Mouse (Mus musculus): ENCODE results near the gene Ccdc186.
"Not testable (repeated sequence)": the region's sequence is repeated elsewhere in the genome, so short reads cannot be mapped to it uniquely, and the experiment has no call there.

Gene Ccdc186

GRCm38 (mm10) chr19:56758311-56758710, 63.7 kb downstream of the Ccdc186 start:
- DNase-seq (ENCODE audit: low read depth in 1 of 2, low spot score in 2 of 2), result no peak

GRCm38 (mm10) chr19:56756412-56756811, 65.6 kb downstream of the Ccdc186 start:
- DNase-seq (ENCODE audit: low read depth in 1 of 2, low spot score in 2 of 2), result peak; percentile 51 to 61

- not testable (repeated sequence) for DNase-seq (ENCODE audit: low read depth in 1 of 2, low spot score in 2 of 2)
These were observed 67.5 kb downstream of the Ccdc186 start for GRCm38 (mm10) chr19:56754456-56754855.

GRCm38 (mm10) chr19:56750709-56751108, 71.3 kb downstream of the Ccdc186 start:
- DNase-seq (ENCODE audit: low read depth in 1 of 2, low spot score in 2 of 2), result no peak

GRCm38 (mm10) chr19:56749343-56749742, 72.6 kb downstream of the Ccdc186 start:
- no peak for DNase-seq (ENCODE audit: low read depth in 1 of 2, low spot score in 2 of 2)

- no peak for DNase-seq (ENCODE audit: low read depth in 1 of 2, low spot score in 2 of 2)
These were observed 74.1 kb downstream of the Ccdc186 start for GRCm38 (mm10) chr19:56747878-56748277.

GRCm38 (mm10) chr19:56746618-56747017, 75.4 kb downstream of the Ccdc186 start:
- DNase-seq (ENCODE audit: low read depth in 1 of 2, low spot score in 2 of 2), result no peak

- no peak for DNase-seq (ENCODE audit: low read depth in 1 of 2, low spot score in 2 of 2)
These were observed 76.5 kb downstream of the Ccdc186 start for GRCm38 (mm10) chr19:56745528-56745927.

- DNase-seq (ENCODE audit: low read depth in 1 of 2, low spot score in 2 of 2), result no peak
These were observed 76.9 kb downstream of the Ccdc186 start for GRCm38 (mm10) chr19:56745061-56745460.
